Mouse (Mus musculus) lung, embryonic 14.5 days (tissue): ENCODE results near the gene Mphosph10. TPM values are rescaled to one million over a fixed set of nuclear protein-coding genes. Genes with fewer than 3 reads are reported as not detected.

Experiments used
- ATAC-seq: fragments of 200-750 bp; cut with Nextera tagmentation; 2 replicates; pipeline ENCODE4 v1.8.0; 2017; ENCODE audit warnings: mild to moderate bottlenecking, moderate TSS enrichment, moderate library complexity; ENCODE audit not compliant: insufficient read depth
- DNase-seq: peaks from one replicate; pipeline ENCODE4 v3.0.0-alpha.2; 2015
- H3K27ac ChIP-seq: fragments of 300-500 bp; sonication (generic); 2 replicates; pipeline ENCODE4 v1.5.1; 2014; ENCODE audit warnings: low read depth, mild to moderate bottlenecking, moderate library complexity
- H3K27me3 ChIP-seq: fragments of 300-500 bp; sonication (generic); 2 replicates; pipeline ENCODE4 v1.6.1; 2014; ENCODE audit warnings: low read length, control low read depth; ENCODE audit not compliant: insufficient read depth
- H3K36me3 ChIP-seq: fragments of 300-500 bp; sonication (generic); 2 replicates; pipeline ENCODE4 v1.6.1; 2014; ENCODE audit warnings: control low read depth; ENCODE audit not compliant: insufficient read depth
- H3K4me1 ChIP-seq: fragments of 300-500 bp; sonication (generic); 2 replicates; pipeline ENCODE4 v1.6.1; 2014; ENCODE audit warnings: antibody characterized with exemption, control low read depth; ENCODE audit not compliant: insufficient read depth
- H3K4me2 ChIP-seq: fragments of 300-500 bp; sonication (generic); 2 replicates; pipeline ENCODE4 v1.6.1; 2014; ENCODE audit warnings: mild to moderate bottlenecking
- H3K4me3 ChIP-seq: fragments of 300-500 bp; sonication (generic); 2 replicates; pipeline ENCODE4 v1.5.1; 2014; ENCODE audit warnings: low read depth, low read length
- H3K9ac ChIP-seq: fragments of 300-500 bp; sonication (generic); 2 replicates; pipeline ENCODE4 v1.6.1; 2014
- H3K9me3 ChIP-seq: fragments of 300-500 bp; sonication (generic); 2 replicates; pipeline ENCODE4 v1.6.1; 2016; ENCODE audit warnings: low read depth, low read length, control low read depth
- CTCF ChIP-seq: IDR thresholded peaks from 2 replicates; pipeline ENCODE4 v1.5.1; 2016; ENCODE audit warnings: antibody characterized with exemption, low read depth
- WGBS: fragments of 180-500 bp; shearing (Covaris S2); extraction: QIAGEN DNeasy Blood & Tissue Kit; methylation state at CpG from one replicate; pipeline ENCODE4 v1.1.7; 2014; 5-methylcytosine and 5-hydroxymethylcytosine counted together
- polyA plus RNA-seq: library from polyadenylated mRNA; unstranded; fragments of >200 nt; fragmentation: Nextera tagmentation; extraction: Ambion mirVana; gene quantifications from 2 replicates; pipeline ENCODE4 v1.2.1, GENCODE M21; 2014

The Mphosph10 gene
- polyA plus RNA-seq, 1 experiment from 2014 or later = 43.4 TPM

DNA sequence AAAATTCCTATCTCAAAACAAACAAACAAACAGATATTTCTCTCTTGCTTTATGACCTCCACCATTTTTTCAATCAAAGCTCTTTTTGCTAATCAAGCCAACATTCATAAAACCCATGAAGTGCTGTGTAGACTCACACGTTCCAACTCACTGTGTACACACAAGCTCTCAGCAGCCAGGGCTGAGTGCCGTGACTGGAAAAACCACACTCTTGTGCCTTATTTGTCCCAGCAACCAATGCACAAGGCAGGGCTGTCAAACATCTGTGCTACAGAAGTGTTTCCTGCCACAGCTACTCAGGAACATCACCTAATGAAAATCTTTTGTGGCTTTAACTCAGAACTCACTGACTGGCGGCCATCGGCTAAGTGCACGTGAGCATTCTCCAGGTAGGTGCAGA lies 26.2 kb downstream of the Mphosph10 start:
- 76% methylated on average over 5 of the region's 5 CpGs for WGBS

GRCm38 (mm10) chr7:64360586-64360945 lies 31.5 kb downstream of the Mphosph10 start:
- Histone ChIP-seq H3K9me3 (no peaks in the 10 kb centered on the region), H3K4me3 (no peak overlapping the region), H3K27ac (no peak overlapping the region), H3K9ac (no peak overlapping the region), H3K4me1 (no peaks in the 10 kb centered on the region), H3K27me3 (no peaks in the 10 kb centered on the region), H3K36me3 (peaks cover 85% of the 10 kb centered on the region), H3K4me2 (no peak overlapping the region)
- peak; percentile 8 for DNase-seq
- no peak; the same call in 1 of the 2 replicates for ATAC-seq
- TF ChIP-seq CTCF = no peak
- WGBS = 68% methylated on average over 3 of the region's 3 CpGs

More for the DNA sequence above, 26.2 kb downstream of the Mphosph10 start:
- no peak for ATAC-seq
- peaks cover 70% of the 10 kb centered on the region for H3K36me3 ChIP-seq
- TF ChIP-seq CTCF = no peak
- no peak for DNase-seq
- no peak overlapping the region for H3K27ac ChIP-seq
- no peak overlapping the region for H3K4me3 ChIP-seq
- no peaks in the 10 kb centered on the region for H3K9me3 ChIP-seq
- H3K4me2 ChIP-seq = no peak overlapping the region
- H3K9ac ChIP-seq = no peak overlapping the region
- H3K4me1 ChIP-seq = no peaks in the 10 kb centered on the region
- no peaks in the 10 kb centered on the region for H3K27me3 ChIP-seq

DNA sequence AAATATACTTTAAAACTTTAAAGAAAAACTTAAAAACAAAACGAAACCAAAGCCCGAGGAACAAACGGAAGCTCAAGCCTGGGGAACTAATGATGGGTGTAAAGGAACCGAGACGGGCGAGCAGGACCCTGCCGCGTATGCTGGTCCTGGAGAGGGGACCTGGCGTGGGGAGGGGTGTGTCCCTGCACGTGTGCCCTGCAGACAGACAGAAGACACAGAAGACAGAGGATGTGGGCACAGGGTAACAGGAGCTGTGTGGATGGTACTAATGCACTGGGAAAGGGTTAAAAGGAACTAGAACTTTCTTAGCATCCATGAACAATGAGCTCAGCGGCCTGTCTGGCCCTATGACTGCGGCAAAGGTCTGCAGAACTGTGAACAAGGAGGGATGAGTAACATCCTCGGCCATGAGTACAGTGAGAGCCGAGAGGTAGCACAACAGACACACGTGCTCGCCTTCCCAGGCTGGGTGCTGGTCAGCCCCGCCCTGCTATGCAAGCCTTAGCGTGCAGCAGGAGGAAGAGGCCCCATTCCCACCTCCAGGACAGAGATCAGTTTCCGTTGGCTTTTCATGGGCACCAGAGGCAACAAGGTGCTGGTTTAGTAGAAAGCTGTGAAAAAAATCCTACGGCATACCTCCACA lies 32.0 kb downstream of the Mphosph10 start:
- H3K4me3 ChIP-seq = no peak overlapping the region
- H3K9me3 ChIP-seq = no peaks in the 10 kb centered on the region
- DNase-seq (no peak), ATAC-seq (peak; percentile 21; the same call in 1 of the 2 replicates)
- no peak overlapping the region for H3K4me2 ChIP-seq
- H3K9ac ChIP-seq = no peak overlapping the region
- WGBS = 80% methylated on average over 20 of the region's 20 CpGs
- peaks cover 80% of the 10 kb centered on the region for H3K36me3 ChIP-seq
- no peaks in the 10 kb centered on the region for H3K4me1 ChIP-seq
- H3K27ac ChIP-seq = no peak overlapping the region
- H3K27me3 ChIP-seq = no peaks in the 10 kb centered on the region
- TF ChIP-seq CTCF = no peak

DNA sequence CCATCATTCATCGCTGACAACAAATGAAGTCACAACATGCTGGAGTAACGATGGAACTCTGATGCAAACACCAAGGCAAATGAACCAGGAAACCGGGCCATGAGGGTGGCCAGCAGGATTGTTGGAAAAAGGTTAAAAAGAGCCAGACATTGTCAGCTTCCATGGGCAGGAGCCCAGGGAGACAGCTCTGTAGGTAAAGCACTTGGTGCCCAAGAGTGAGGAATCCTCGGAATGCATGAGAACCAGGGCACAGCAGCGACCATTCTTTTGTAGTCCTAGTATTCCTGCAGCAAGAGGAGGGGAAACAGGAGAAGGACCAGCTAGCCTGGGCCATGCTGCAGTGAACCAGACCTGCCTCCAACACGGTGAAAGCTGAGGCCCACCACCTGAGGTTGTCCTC lies 33.4 kb downstream of the Mphosph10 start:
- no peak for TF ChIP-seq CTCF
- H3K9ac ChIP-seq = no peak overlapping the region
- no peaks in the 10 kb centered on the region for H3K4me1 ChIP-seq
- 72% methylated on average over 6 of the region's 6 CpGs for WGBS
- no peaks in the 10 kb centered on the region for H3K9me3 ChIP-seq
- DNase-seq = no peak
- no peak overlapping the region for H3K4me2 ChIP-seq
- no peak for ATAC-seq
- H3K27ac ChIP-seq = no peak overlapping the region
- H3K4me3 ChIP-seq = no peak overlapping the region
- H3K36me3 ChIP-seq = peaks cover 70% of the 10 kb centered on the region
- no peaks in the 10 kb centered on the region for H3K27me3 ChIP-seq

- H3K27ac ChIP-seq = no peak overlapping the region
- DNase-seq (peak; percentile 9), ATAC-seq (no peak)
- H3K9me3 ChIP-seq = no peaks in the 10 kb centered on the region
- H3K9ac ChIP-seq = no peak overlapping the region
- WGBS = 91% methylated on average over 9 of the region's 9 CpGs
- no peaks in the 10 kb centered on the region for H3K4me1 ChIP-seq
- no peak for TF ChIP-seq CTCF
- no peak overlapping the region for H3K4me2 ChIP-seq
- H3K4me3 ChIP-seq = no peak overlapping the region
- peaks cover 69% of the 10 kb centered on the region for H3K36me3 ChIP-seq
- no peaks in the 10 kb centered on the region for H3K27me3 ChIP-seq
Measured at GRCm38 (mm10) chr7:64357405-64357804, 34.7 kb downstream of the Mphosph10 start.

GRCm38 (mm10) chr7:64356661-64357060 lies 35.4 kb downstream of the Mphosph10 start:
- Histone ChIP-seq H3K4me3 (no peak overlapping the region), H3K4me2 (no peak overlapping the region), H3K9me3 (no peaks in the 10 kb centered on the region), H3K36me3 (peaks cover 67% of the 10 kb centered on the region), H3K9ac (no peak overlapping the region), H3K27me3 (no peaks in the 10 kb centered on the region), H3K27ac (no peak overlapping the region), H3K4me1 (no peaks in the 10 kb centered on the region)
- no peak for TF ChIP-seq CTCF
- DNase-seq (no peak), ATAC-seq (no peak)
- WGBS = 90% methylated on average over 5 of the region's 5 CpGs

DNA sequence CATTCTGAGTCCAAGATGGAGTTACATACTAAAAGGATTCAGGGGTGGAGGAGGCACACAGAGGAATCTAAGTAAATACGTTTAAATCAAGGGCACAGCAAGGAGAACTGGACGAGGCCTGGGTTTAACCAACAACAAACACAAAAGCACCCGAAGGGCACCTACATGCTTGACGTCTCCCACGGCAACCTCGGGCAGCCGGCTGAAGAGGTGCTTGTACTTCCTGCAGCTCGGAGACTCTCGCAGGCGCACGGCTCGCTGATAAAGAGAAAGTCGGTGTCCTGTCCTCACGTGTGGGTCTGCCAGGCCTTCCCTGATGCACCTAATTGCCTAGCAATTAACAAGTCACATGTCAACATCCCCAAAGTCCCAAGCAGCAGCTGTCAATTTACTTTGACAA lies 37.9 kb downstream of the Mphosph10 start:
- no peaks in the 10 kb centered on the region for H3K27me3 ChIP-seq
- WGBS = 59% methylated on average over 14 of the region's 14 CpGs
- no peak overlapping the region for H3K4me3 ChIP-seq
- DNase-seq = no peak
- TF ChIP-seq CTCF = no peak
- H3K36me3 ChIP-seq = peaks cover 49% of the 10 kb centered on the region
- no peak overlapping the region for H3K27ac ChIP-seq
- ATAC-seq = no peak
- H3K4me2 ChIP-seq = no peak overlapping the region
- no peaks in the 10 kb centered on the region for H3K9me3 ChIP-seq
- no peaks in the 10 kb centered on the region for H3K4me1 ChIP-seq
- H3K9ac ChIP-seq = no peak overlapping the region
